Mouse (Mus musculus) mature B cell (primary cell): ENCODE data around the gene BC051019.

Source experiments
- in situ Hi-C: fragments of 300-500 bp; cut with MboI; formaldehyde crosslinking; loops from 2 replicates; pipeline ENCODE4 v1.14.3; 2019

BC051019 gene

GRCm38 (mm10) chr7:109708961-109709382, 14.7 kb downstream of the BC051019 start:
- in situ Hi-C loops, result no loop called here

- in situ Hi-C loops, result no loop called here
Measured at GRCm38 (mm10) chr7:109707023-109707785, 16.4 kb downstream of the BC051019 start.

- in situ Hi-C loops, result no loop called here
Measured at GRCm38 (mm10) chr7:109704461-109704860, 19.2 kb downstream of the BC051019 start.

- in situ Hi-C loops, result no loop called here
Measured at GRCm38 (mm10) chr7:109704016-109704377, 19.7 kb downstream of the BC051019 start.

GRCm38 (mm10) chr7:109703190-109704015, 20.2 kb downstream of the BC051019 start, which contains the start of the genes St5 and Akip1:
St5 (minus strand) TSS chr7:109703605.
Akip1 (plus strand) TSS chr7:109703690.
- in situ Hi-C loops, result no loop called here

- in situ Hi-C loops, result no loop called here
Measured at GRCm38 (mm10) chr7:109702721-109703120, 20.9 kb downstream of the BC051019 start.

GRCm38 (mm10) chr7:109700213-109700612, 23.4 kb downstream of the BC051019 start:
- in situ Hi-C loops, result no loop called here

- in situ Hi-C loops, result no loop called here
Measured at GRCm38 (mm10) chr7:109695339-109695726, 28.3 kb downstream of the BC051019 start.

- in situ Hi-C loops, result no loop called here
Measured at GRCm38 (mm10) chr7:109694576-109695338, 28.9 kb downstream of the BC051019 start.

GRCm38 (mm10) chr7:109690961-109691360, 32.7 kb downstream of the BC051019 start:
- in situ Hi-C loops, result no loop called here

GRCm38 (mm10) chr7:109690101-109690500, 33.5 kb downstream of the BC051019 start:
- in situ Hi-C loops, result no loop called here

GRCm38 (mm10) chr7:109686585-109687128, 37.0 kb downstream of the BC051019 start:
- in situ Hi-C loops, result no loop called here

- in situ Hi-C loops, result no loop called here
Measured at GRCm38 (mm10) chr7:109680879-109681278, 42.8 kb downstream of the BC051019 start.

GRCm38 (mm10) chr7:109680284-109680683, 43.4 kb downstream of the BC051019 start:
- in situ Hi-C loops, result no loop called here

- in situ Hi-C loops, result no loop called here
Measured at GRCm38 (mm10) chr7:109674944-109675628, 48.6 kb downstream of the BC051019 start.

- in situ Hi-C loops, result no loop called here
Measured at GRCm38 (mm10) chr7:109671581-109672471, 51.8 kb downstream of the BC051019 start.

GRCm38 (mm10) chr7:109669426-109670170, 54.1 kb downstream of the BC051019 start:
- in situ Hi-C loops, result no loop called here

GRCm38 (mm10) chr7:109666664-109667063, 57.0 kb downstream of the BC051019 start:
- in situ Hi-C loops, result no loop called here

- in situ Hi-C loops, result no loop called here
Measured at GRCm38 (mm10) chr7:109662626-109663025, 61.0 kb downstream of the BC051019 start.
